Mouse (Mus musculus) olfactory bulb, adult 2 months (tissue): ENCODE results near the gene Mrpl12.
A peak's percentile ranks its signal among the peaks of the same experiment; 100 is the strongest.

Source experiments
- CTCF ChIP-seq: fragments of 200-500 bp; IDR thresholded peaks from 2 replicates; pipeline ENCODE4 v1.5.1; 2012; ENCODE audit warnings: low read depth, mild to moderate bottlenecking, low read length, moderate library complexity; ENCODE audit not compliant: insufficient read depth
- POLR2A ChIP-seq: fragments of 200-500 bp; IDR thresholded peaks from 2 replicates; pipeline ENCODE4 v1.6.1; 2012; ENCODE audit warnings: mild to moderate bottlenecking, low read depth, low read length, moderate library complexity; ENCODE audit not compliant: insufficient read depth

DNA sequence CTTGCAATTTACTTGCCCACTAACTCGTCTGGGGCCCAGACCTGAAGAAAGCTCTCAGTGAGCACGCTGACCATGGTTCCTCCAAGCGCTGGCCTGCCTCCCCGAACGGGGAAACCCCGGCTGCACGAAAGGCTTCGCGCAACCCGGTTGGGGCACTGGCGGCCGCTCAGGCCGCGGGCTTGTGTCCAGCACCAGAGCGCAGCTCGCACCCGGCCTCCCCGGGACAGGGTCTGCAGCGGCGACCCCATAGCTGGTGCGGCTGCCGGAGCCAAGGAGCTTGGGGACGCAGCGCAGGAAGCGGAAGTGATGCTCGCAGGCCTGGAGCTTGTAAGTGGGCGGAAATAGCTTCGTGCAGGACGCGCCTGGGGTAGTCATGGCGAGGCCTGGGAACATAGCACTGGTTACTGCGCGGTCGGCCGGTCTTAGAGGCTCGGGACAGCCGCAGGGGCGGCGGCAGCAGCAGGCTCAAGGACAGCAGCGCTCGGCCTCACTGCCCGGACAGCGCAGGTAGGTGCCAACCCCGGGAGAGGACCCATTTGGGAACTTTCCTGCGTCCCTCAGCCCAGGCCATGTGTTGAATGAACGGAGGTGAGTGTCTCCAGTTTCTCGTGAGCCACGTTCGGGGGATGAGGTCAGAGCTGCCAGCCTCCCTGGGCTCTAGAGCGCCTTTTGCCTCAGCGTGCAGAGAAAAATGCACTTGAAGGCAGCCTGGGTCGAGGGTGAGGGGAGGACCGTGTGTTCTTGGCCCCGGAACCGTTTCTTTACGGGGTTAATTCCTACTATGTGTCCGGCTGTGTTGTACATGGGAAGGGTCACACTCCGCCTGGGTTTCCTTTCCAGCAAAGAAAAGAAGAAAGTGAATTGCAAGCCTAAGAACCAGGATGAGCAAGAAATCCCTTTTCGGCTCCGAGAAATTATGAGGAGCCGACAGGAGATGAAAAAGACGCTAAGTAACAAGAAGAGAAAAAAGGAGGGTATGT is 26.4 kb upstream of the Mrpl12 start, which contains the start of the genes Oxld1 and Ccdc137:
- no peak for TF ChIP-seq CTCF
- TF ChIP-seq POLR2A: peak; percentile 92
